Comparison of ENCODE assay signal across 8 mouse cellular contexts in the genomic region with DNA sequence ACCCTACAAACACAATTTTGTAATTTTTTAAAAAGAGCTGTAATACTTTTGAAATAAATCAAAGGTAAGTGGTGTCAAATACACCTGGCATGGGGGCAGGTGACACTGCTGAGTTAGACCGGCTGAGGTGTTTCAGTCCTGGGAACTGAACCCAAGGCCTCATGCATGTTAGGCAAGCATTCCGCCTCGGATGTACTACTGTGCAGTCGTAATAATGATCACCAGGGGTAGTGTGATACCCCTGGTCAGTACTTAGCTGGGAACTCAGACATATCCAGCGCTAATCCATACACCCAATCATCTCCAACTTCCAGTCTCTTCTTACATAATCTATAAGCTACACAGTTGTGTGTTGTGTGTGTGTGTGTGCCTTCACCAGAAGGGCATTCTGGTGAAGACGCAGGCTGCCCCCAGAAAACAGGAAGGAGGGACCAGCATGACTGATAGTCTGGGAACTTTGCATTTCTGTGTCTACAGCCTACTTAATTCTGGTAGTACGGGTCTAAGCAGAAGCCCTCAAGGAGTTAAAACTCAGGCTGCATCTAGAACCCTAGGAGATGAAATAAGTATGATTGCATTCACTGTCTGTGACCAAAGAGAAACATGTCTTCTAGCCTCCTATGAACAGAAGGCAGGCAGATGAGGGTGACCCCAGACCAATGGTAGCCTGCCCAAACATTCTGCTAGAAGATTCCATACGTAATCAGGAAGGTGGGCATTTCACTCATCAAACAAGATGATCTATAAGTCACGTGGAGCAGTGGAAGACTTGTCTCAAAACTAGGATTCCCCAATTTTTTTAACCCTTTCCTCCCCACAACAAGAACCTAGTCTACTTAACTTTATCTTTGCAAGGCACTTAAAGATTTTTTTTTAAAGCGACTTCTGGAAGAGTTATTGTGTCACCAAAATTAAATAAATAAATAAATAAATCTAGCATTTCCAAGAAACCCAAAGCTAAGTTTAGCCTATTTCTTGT. TPM values are rescaled to one million over a fixed set of nuclear protein-coding genes. Genes with fewer than 3 reads are reported as not detected.
DNase-seq lines count a peak whose midpoint lies in the region; ATAC-seq and TF ChIP-seq lines count a peak whose summit lies in the region.

No protein-coding gene starts in this region.

- no peak for ATAC-seq in limb, embryonic 13.5 days (ENCODE audit: low FRiP score, low read depth)
- no peak for ATAC-seq in stomach, postnatal 0 days (ENCODE audit: low FRiP score, low TSS enrichment)

- H3K36me3 ChIP-seq in spleen, adult 2 months (ENCODE audit: control insufficient read depth, insufficient read depth, low read length): peaks cover 10% of the 10 kb centered on the region
- peaks cover 35% of the 10 kb centered on the region for H3K36me3 ChIP-seq in limb, embryonic 13.5 days
- peaks cover 23% of the 10 kb centered on the region; the same call in 1 of the 2 replicates for H3K36me3 ChIP-seq in stomach, postnatal 0 days (ENCODE audit: control insufficient read depth, insufficient read depth, low read length)

- TF ChIP-seq EP300 in stomach, postnatal 0 days (optimal IDR thresholded peaks at IDR 0.05): no peak

- H3K4me3 ChIP-seq in gastrocnemius, adult 2 months: peak overlapping the region; percentile 99
- H3K4me3 ChIP-seq in spleen, adult 2 months (ENCODE audit: extremely low read depth, insufficient read depth, insufficient read length): no peak overlapping the region
- no peak overlapping the region; the same call in 1 of the 2 replicates for H3K4me3 ChIP-seq in limb, embryonic 13.5 days
- peak overlapping the region; percentile 100 for H3K4me3 ChIP-seq in stomach, postnatal 0 days (ENCODE audit: low read depth, low read length)

- DNase-seq in gastrocnemius, adult 2 months: no peak
- no peak for DNase-seq in gastrocnemius, adult 18-20 months (ENCODE audit: low spot score)
- DNase-seq in spleen, adult 2 months (ENCODE audit: low read depth in 1 of 2, low spot score in 2 of 2): no peak
- no peak for DNase-seq in spleen, postnatal 10 days (ENCODE audit: low spot score in 2 of 2)
- DNase-seq in stomach, postnatal 0 days (ENCODE audit: low spot score): peak; percentile 24
- no peak for DNase-seq in cerebellum, adult 11 months
- DNase-seq in gastrocnemius, postnatal 14 days: no peak

- TF ChIP-seq CTCF in gastrocnemius, adult 2 months (IDR thresholded peaks at IDR 0.05): no peak
- TF ChIP-seq CTCF in spleen, adult 2 months (IDR thresholded peaks at IDR 0.05; ENCODE audit: extremely low read depth, insufficient read depth, insufficient read length, insufficient replicate concordance): no peak
- TF ChIP-seq CTCF in stomach, postnatal 0 days (IDR thresholded peaks at IDR 0.05; ENCODE audit: low read depth): no peak

- H3K27me3 ChIP-seq in spleen, adult 2 months (ENCODE audit: control insufficient read depth, insufficient read depth, low read length): no peaks in the 10 kb centered on the region
- no peaks in the 10 kb centered on the region for H3K27me3 ChIP-seq in limb, embryonic 13.5 days
- no peaks in the 10 kb centered on the region for H3K27me3 ChIP-seq in stomach, postnatal 0 days (ENCODE audit: control insufficient read depth, insufficient read depth, low read length)

- WGBS in spleen, adult 2 months: 47% methylated on average over 10 of the region's 10 CpGs
- WGBS in limb, embryonic 13.5 days: 76% methylated on average over 10 of the region's 10 CpGs
- WGBS in stomach, postnatal 0 days: 49% methylated on average over 10 of the region's 10 CpGs

- intact Hi-C loops in gastrocnemius, adult 2 months (cut with DNase I): loop anchor here (5.0 kb wide), 1 partner anchor 335 kb away; no protein-coding TSS in a partner anchor
- intact Hi-C loops in gastrocnemius, postnatal 14 days (cut with DNase I; ENCODE audit: low total_unique reads): no loop called here

- no peak for TF ChIP-seq POLR2A in spleen, adult 2 months (IDR thresholded peaks at IDR 0.05; ENCODE audit: low read depth, low read length)

- H3K9me3 ChIP-seq in limb, embryonic 13.5 days: no peaks in the 10 kb centered on the region
- H3K9me3 ChIP-seq in stomach, postnatal 0 days (ENCODE audit: control insufficient read depth, low read length): no peaks in the 10 kb centered on the region

- H3K4me2 ChIP-seq in limb, embryonic 13.5 days (replicated peaks): peak overlapping the region; percentile 99
- H3K4me2 ChIP-seq in stomach, postnatal 0 days (replicated peaks; ENCODE audit: low read depth): peak overlapping the region; percentile 91

- H3K4me1 ChIP-seq in spleen, adult 2 months (ENCODE audit: control insufficient read depth, insufficient read depth, insufficient read length): peaks cover 28% of the 10 kb centered on the region
- peaks cover 79% of the 10 kb centered on the region for H3K4me1 ChIP-seq in limb, embryonic 13.5 days
- H3K4me1 ChIP-seq in stomach, postnatal 0 days (replicated peaks; ENCODE audit: control insufficient read depth, insufficient read depth): peaks cover 5% of the 10 kb centered on the region; the same call in 1 of the 2 replicates

- peak overlapping the region; percentile 100 for H3K27ac ChIP-seq in gastrocnemius, adult 2 months
- H3K27ac ChIP-seq in spleen, adult 2 months (ENCODE audit: insufficient read depth, low read length): peak overlapping the region; percentile 14; the same call in 1 of the 2 replicates
- H3K27ac ChIP-seq in limb, embryonic 13.5 days: no peak overlapping the region
- H3K27ac ChIP-seq in stomach, postnatal 0 days (replicated peaks): peak overlapping the region; percentile 59; the same call in 1 of the 2 replicates

- peak overlapping the region; percentile 14; the same call in 1 of the 2 replicates for H3K9ac ChIP-seq in limb, embryonic 13.5 days
- peak overlapping the region; percentile 14; the same call in 1 of the 2 replicates for H3K9ac ChIP-seq in stomach, postnatal 0 days (ENCODE audit: low read length)

RNA-seq across cellular contexts. Expression of a gene that starts 6.9 kb away (rescaled TPM):
- 10 to 100 TPM; 28.6 to 81.6 TPM for total RNA-seq in gastrocnemius, adult 2 months (2021)
- total RNA-seq in gastrocnemius, adult 18-20 months (2021): 10 to 100 TPM; 33.8 to 49.6 TPM
- polyA plus RNA-seq in spleen, adult 2 months (2012; rRNA removed): 49.6 and 83.0 TPM in 2 replicates
- polyA plus RNA-seq in limb, embryonic 13.5 days (2015; fragmentation: Nextera tagmentation; extraction: Ambion mirVana): 11.6 and 11.8 TPM in 2 replicates
- polyA plus RNA-seq in stomach, postnatal 0 days (2015; fragmentation: Nextera tagmentation; extraction: Ambion mirVana): 10.1 and 10.2 TPM in 2 replicates
- 10 to 100 TPM; 38.7 to 45.5 TPM for total RNA-seq in gastrocnemius, postnatal 14 days (2021)

Comparison
In these comparisons a context has a peak if more than half of its experiments do, and no peak if none do; other contexts are left out.
1. H3K4me3 ChIP-seq: peak in gastrocnemius, adult 2 months (single experiment) and stomach, postnatal 0 days (single experiment); none in spleen, adult 2 months (single experiment) and limb, embryonic 13.5 days (single experiment).